Mouse (Mus musculus): ENCODE results near the gene Rpl21.

DNA sequence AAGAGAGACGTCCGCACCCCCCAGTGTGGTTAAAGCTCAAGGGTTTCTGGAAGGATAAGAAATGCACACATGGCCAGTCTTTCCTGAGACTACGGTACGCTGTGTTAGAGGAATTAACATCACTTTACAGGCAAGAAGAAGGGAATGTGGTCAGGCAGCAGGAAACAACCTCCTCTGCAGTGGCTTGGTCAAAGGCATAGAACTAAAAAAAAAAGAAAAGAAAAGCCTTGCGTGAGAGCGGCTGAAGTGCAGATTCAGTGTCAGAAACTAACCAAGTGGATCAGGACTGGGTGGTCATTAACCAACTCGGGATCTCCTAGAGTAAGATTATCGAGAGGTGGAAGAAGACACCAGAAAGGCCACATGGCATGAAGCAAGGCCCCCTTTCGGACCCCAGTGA is 43.3 kb upstream of the Rpl21 start:
- TF ChIP-seq CTCF (IDR thresholded peaks at IDR 0.05; ENCODE audit: low read depth) (no peak), EP300 (optimal IDR thresholded peaks at IDR 0.05) (no peak)
